Mouse (Mus musculus) hindlimb bud, embryonic 11.5 days (tissue): Measurements from ENCODE around the gene Mpp5.
A peak's percentile ranks its signal among the peaks of the same experiment; 100 is the strongest.

Experiments used
- DNase-seq: peaks from one replicate; pipeline ENCODE4 v3.0.0-alpha.2; 2012; ENCODE audit warnings: low read depth, low spot score; ENCODE audit errors: extremely low spot score

Mpp5 gene

DNA sequence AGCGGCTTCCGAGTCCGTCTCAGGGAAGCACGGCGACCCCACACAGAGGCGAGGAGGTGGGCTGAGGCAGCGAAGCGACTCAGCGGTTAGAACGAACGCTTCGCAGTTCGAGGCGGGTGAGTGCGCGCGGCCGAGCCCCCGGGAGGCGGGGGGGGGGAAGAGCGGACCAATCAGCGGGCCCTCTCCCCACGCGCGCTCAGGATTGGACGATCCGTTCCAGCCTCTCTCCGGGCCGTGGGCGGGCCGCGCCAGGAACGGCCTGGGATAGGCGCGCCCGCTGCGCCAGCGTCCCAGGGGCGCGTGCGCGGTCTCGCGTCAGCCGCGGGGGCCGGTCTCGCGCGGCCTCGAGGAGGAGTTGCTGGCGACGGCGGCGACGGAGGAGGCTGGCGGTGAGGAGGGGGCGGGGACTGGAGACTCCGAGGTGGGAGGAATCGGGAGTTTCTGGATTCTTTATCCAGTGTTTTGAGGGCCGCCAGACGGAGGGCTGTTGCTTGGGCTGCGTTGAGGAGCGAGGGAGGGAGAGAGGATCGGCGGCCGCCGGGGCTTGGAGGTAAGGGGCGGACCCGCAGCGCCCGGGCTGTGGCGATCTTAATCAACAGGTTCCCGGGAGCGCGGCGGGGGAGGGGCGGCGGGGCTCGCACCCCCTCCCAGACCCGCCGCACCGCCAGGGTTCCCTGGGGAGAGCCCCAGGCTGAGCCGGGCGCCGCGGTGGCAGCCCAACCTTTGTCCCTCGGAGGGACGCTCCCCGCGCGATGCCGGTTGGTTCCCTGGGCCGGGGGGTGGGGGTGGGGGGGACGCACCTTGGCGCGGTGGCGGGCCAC lies at the start of gene Mpp5:
Mpp5 (plus strand) TSS at position 351 of the 821 bp plus-strand sequence.
- DNase-seq = peak; percentile 67

DNA sequence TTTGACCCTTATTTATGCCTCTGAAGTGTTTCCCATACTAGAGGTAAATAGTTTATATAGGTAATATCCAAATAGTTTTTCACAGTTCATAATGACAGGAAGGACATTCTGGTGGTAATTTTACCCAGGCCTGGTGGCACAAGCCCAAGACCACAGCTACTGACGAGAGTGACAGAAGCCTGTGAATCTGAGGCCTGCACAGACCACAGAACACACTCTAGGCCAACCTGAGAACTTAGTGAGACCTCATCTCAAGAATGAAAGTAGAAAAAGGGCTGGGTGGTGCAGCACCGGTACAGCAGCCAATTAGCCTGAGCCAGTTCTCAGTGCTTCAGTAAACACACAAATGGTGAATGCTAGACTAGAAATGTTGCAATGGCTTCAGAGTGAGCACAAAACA lies 30.9 kb upstream of the Mpp5 start:
- no peak for DNase-seq

DNA sequence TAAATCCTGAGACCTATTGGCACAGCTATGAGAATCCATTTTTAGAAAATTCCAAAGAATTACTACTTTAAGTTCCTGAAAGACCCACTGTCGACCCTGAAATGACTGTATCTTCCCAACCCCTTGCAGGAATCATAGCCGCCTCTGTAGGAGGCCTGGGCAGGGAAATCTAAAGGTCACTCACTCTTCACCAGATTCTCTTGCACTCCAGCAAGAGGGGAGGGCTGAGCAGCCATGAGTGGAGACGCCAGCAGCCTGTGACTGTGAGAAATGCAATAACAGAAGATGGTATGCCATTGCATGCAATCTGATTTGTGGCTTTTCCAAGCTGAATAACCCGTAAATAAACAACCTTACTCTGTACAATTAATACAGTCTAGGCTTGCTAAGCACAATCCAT lies 21.0 kb upstream of the Mpp5 start:
- no peak for DNase-seq

DNA sequence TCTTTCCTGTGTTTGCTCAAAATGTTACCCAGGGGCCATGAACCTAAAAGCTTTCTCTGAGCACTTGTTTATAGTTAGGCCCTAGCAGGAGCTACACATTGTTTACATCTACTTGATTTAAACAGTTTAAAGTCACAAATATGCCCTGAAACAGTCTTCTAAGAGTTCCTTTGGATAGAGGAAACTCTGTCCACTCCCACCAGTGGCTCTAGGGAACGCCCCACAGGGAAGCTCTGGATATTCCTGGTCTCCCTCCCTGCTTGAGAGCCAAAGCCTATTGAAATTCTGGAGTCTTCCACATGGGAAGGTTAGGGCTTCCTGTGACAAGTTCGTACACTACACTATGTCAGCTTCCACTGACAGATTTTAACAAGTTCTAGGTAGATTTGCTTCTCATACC lies 9.1 kb upstream of the Mpp5 start:
- no peak for DNase-seq

DNA sequence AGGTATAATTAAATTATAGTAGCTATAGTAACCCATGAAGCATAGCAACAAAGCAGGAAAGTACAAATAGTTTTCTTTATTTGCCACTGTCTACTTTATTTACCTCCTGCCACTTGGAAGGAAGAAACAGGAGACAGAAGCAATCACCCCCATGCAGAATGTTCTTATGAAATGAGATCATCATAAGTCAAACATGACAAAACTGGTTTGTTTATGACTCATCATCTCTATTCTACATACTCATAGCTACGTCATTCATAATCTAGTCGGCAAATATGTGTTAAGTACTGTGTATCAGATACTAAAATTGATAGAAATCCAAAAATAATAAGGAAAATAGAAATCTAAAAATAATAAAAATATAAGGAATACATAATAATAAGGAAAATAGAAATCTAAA lies 8.4 kb upstream of the Mpp5 start:
- no peak for DNase-seq

DNA sequence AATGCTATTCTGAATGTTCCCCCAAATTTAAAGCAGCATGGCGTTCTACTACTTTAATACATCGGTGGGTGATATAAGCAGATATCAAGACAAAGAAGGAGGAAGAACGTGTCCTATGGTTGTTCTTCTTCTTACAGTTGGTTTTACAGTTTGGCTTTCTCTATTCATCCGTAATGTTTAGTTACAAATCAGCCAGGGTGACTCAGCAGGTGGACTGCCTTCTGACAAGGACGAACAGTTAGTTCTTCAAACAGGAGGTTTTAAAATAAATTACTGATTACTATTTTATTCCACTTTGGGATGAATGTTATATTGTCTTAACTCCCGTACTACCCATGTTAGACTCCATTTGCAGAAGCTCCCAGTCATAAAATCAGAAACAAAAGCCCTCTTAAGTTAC lies 2.5 kb upstream of the Mpp5 start:
- DNase-seq = no peak

DNA sequence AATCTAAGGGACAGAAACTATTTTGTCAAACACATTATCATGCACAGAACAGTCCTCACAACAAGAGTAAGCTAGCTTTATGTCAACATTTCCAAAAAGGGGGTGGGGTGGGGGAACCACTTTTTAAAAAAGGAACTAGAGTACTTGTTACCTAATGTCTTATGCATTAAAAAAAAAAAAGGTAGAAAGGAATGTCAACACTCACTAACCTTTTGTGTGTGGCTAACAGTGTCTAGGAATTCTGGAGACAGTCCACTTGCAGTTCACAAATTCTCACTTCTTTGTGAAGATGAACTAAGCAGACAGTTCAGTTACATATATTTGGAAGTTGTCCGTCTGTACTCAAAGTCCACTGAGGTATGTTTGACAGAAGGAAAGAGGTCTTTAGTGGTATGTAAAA lies 1.3 kb upstream of the Mpp5 start:
- no peak for DNase-seq

DNA sequence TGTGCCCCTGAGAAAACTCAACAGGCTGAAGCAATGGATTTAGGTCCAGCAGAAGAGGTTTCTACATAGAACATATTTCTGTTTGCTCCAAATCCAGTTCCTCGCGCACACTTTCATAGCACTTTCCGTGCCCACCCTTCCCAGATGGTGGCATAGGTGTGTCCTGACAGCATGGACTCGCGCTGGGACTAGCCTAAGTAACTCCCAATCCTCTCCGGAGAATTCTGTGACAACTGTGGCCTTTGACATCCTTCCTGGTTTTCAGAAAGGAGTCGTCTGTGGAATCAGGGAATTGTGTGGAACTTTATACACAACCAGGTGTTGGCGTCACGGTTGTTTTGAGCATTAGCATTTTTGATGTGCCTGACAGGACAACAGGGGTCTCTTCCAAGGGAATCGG lies 594 bp upstream of the Mpp5 start:
- DNase-seq = peak; percentile 5

DNA sequence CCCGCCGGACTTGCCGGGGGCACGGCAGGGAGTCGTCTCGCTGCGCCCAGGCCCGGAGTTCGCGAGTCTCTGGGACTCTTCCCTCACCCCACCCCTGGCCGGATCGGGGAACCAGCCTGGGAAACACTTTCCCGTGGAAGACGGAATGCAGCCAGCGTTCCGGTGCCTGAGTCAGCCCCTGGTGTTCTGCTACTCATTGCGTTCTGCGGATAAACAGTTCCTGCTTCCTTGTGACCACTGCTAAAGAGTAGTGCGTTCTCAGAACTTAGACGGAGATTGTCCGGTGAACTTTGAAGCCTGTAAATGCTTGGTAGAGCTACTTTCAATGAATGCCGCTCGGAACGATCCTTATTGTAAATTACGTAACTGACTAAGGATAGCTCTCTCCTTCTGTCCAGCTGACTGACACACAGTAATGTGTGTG lies 683 bp downstream of the Mpp5 start:
- peak; percentile 31 for DNase-seq

DNA sequence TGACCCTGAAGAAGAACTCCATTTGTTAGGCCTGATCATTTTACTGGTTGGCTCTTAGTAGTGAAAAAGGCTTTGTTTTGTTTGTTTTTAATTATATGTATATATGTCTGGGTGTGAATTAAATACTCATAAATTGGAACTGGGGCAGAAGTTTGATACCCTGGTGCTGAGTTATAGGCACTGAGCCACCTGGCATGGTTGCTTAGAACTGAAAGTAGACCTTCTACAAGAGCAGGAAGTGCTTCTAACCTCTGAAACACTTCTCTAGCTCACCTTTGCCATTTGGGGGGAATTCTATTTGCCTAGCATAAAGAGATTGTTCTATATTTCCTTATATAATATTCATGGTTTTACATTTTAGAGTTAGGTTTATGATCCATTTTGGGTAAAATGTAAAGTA lies 13.3 kb downstream of the Mpp5 start:
- DNase-seq = no peak

DNA sequence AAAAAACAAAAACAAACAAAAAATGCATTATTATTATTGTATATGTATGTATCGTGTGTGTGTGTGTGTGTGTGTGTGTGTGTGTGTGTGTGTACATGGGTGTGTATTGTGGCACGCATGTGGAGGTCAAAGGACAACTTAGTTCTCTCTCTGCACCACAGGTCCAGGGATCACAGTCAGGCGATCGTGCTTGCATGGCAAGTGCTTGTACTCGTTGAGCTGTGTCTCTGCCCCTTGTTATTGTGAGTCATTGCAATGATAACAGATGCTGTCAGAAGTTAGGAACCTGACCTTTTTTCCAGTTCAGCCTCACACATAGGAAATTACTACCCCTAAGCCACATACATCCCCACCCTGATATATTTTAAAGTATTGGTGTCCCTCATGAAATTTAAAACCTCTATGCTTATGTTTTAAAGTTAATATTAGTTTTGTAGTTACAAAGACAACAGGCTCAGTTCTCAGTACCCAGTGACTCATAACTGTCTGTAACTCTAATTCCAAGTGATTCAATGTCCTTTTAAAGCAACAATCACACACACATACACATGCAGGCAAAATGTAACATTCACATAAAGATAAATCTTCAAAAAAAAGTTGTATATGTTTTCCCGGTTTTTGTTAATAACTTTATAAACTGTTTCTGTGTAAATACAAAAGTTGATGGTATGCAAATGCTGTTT lies 20.5 kb downstream of the Mpp5 start:
- no peak for DNase-seq

DNA sequence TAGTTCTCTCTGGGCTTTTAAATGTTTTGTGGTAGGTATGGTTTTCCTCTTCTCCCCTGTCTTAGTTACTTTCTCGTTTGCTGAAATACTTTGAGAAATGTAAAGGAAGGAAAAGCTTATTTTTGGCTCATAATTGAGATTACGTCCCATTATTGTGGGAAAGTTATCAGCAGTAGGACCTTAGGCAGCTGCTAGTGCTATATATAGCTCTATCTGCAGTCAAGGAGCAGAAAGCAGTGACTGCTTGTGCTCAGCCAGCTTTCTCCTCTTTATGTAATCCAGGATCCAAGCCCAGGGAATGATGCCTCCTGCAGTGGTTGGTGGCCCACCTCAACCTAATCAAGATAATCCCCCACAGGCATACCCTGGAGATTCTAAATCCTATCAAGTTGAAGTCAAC lies 24.5 kb downstream of the Mpp5 start:
- DNase-seq = no peak

DNA sequence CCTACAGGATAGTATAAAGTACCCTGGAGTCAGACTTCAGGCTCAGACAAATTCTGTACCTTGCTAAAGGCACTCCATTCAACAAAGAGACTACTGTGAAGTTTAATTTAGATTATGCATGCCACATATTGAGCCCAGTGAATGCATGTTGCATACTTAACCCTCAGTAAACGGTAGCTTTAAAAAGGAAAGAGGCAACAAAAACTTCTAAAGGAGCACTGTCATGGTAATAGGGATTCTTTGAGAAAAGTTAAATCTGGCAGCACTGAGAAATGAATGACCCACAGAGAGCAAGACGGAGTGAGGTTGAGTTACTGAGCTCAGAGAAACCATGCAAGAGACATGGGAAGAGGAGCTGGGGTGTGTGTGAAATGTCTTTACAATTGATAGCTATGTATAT lies 29.2 kb downstream of the Mpp5 start:
- no peak for DNase-seq

DNA sequence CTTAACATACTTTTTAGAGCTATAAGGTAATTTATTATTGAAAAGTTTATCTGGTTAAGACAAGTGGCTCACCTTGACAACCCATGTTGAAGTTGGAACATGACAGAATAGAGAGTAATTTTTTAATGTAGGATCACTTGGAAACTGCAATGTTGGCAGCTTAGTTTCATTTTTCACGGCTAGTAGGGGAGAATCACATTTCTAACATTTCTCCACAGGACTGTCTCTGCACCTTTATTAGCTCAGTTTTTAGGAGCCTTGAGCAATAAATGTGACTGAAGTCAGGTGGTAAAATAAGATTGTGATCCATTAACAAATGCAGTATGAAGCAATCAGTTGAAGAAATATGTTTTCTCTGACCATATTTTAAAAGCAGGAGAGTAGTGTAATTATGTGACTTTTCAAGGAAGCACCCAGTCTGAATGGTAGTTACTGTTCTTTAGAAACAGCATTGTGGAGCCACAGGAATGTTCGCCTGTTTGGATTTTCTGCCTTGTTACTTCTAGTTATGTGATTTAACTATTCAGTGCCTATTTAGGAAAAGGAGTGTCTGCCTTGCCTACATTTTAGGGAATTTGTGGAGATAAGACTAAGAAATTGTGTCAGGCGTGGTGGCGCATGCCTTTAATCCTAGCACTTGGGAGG lies 29.8 kb downstream of the Mpp5 start:
- no peak for DNase-seq

DNA sequence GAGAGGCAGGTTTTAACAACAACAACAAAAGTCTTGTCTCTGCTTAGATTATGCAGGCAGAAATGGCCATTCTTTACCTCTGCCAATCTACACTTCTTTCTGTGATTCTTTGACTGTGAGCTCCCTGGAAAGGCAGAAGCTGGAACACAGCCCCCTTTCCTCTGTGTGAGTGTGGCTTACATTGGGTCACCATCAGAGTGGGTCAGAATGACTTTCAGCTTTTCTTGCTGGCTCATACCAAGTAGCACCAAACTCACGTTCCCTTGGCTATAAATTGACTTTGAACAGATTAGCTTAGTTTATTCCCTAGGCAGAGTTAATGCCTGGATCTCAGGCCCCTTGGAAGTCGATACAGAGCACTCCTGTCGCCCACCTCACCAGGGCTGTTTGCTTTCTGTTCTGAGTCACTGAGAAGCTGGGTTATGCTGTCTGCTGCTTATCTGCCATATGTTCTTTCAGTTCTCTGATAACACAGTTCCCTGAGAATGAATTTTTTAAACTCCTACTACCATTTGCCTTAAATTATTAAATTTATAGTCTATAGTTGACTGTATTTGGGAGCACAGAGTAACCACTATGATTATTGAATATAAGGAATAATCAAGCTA lies 39.7 kb downstream of the Mpp5 start:
- DNase-seq = no peak

DNA sequence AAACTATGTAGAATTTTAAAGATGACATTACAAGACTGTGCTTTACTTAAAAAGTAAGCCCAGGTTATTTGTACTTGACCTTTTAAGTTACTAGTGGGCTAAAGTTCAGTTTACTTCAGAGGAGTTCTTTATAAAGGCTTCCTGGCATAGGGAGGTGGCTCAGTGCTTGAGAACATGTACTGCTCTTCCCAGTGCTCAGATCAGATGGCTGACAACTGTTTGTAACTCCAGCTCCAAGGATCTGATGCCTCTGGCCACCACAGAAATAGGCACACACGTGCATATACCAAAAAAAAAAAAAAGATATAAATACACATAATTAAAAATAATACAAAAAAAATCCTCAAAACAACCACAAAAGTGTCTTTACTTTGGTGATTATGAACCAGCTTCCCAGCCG lies 42.1 kb downstream of the Mpp5 start:
- DNase-seq = no peak

DNA sequence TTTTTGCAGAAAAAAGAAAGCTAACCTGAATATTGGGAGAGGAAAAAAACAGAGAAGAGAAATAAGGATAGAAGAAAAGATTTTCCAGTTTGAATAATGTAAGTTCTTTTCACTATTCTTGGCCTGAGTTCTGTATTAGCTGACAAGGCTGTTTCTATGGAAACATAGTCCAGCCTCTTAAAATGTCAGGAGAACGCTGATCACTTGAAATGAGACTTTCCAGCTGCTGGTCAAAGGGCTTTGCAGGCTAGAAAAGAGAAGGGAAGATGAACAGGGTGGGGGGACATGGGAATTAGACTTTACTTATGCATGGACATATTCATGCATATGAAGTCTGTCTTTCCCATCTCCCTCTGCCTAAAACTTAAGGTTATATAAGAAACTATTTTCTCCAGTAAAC lies 45.5 kb downstream of the Mpp5 start:
- no peak for DNase-seq

DNA sequence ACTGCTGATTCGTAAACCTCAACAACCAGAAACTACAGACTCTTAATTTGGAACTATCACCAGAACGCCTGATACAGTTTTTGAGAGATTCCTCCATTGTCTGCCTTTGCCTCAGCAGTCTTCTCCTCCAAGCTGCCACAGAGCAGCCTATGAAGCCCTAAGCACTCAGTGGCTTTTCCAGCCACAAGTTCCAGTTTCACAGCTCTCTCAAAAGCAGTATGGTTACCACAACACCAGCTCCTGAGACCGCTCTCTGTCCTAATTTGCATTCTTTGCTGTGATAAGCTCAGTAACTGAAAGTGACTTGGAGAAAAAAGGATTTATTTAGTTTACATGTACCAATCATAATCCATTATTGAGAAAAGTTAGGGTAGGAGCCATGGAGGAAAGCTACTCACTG lies 51.3 kb downstream of the Mpp5 start:
- DNase-seq = no peak

DNA sequence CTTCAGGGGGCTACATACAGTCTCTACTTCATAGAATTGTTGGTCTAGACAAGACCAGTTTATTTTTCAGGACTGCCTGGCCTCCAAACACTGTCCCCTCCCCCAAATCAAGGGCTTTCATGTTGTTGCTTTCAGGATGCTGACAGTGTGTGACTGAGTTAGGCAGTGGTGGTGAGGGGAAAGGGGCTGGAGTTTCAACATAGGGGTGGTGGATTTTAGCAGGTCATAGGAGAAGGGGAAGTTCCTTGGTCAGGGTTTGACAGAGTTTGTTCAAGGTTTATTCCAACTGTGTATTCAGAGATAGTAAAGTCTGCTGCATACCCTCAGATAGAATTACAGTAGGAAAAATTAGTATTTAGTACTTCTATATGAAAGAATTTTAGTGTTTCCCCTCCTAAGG lies 53.1 kb downstream of the Mpp5 start:
- no peak for DNase-seq

DNA sequence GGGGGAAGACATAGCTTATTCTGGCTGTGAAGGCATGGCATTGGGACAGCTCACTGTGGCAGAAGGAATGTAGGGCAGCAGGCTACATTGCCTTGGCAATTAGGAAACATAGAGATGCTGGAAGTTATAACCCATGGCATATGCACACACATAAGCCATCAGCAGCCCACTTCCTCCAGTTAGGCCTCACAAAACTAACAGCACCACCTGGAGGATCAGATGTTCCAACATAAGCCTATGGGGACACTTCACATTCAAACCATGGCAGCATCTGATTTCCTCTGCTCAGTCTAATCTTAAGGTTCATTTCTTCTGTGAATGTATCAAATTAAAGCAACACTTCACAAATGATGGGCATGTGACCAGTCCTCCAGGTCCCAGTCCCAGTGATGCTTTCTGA lies 65.7 kb downstream of the Mpp5 start:
- no peak for DNase-seq

DNA sequence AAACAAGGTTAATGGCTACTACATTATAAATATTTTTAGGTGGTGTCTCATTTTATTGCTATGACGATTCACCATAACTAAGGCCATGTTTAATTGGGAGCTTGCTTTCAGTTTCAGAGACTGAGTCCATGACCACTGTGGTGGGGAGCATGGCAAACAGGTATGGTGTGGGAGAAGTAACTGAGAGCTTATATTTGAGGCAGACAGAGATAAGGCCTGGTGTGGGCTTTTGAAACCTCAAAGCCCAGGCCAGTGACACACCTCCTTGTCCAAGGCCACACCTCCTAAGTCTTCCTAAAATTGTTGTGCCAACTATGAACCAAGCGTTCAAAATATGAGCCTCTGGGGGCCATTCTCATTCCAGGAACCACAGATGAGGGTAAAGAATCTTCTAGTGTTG lies 85.8 kb downstream of the Mpp5 start:
- DNase-seq = no peak

DNA sequence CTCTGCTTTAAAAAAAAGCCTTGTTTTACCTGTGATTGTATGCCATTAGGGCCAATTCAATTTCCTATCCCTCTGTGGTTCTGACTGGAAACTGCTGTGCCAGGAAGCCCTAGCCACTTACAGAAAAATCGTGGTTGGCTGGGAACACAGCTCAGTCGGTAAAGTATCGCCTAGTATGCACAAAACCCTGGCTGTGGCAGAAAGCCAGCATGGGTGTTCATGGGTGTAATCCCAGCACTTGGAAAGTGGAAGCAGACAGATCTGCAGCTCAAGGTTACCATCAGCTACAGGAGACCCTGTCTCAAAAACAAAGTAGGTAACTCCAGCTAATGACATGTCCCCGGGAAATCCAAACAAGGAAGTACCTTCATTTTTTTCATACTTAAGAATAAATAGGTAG lies 91.2 kb downstream of the Mpp5 start:
- DNase-seq = no peak
